Mouse (Mus musculus): ENCODE results near the gene Mmgt1. TPM values are rescaled to one million over a fixed set of nuclear protein-coding genes. Genes with fewer than 3 reads are reported as not detected.

The Mmgt1 gene
- 24.3 and 24.5 TPM in 2 replicates for polyA plus RNA-seq (2015; fragmentation: Nextera tagmentation; extraction: Ambion mirVana)

DNA sequence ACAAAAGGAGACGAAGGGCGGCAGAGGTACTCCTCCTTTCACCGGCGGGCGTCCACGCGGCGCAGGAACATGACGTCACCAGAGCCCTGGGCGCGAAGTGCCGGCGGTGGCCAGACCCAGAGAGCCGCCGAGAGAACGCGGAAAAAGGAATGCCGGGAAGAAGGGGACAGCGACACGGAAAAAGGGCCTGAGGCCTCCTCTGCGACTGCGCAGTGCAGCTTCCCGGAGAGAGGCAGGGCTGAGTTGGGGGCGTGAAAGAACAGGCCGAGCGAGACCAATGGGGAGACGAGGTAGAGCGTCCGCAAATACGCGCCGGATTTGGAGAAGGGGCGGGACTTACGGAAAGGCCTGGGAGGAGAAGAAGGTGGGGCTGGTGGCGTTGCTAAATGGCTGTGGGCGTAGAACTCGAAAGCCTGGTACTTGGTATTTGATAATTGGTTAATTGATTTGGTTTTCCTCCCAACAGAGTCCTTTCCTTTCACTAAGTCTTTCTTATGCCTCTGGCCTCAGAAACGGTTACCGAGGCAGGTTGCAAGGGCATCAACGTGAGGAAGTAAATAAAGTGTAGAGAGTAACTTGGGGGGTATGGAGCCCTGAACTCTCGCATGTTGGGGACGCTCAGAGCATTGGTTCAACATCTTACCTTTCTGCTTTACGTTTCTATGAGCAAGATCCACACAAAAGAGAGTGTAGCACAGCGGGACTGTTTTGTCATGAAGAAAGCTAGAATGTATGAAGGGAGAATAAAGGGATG, at the start of gene Mmgt1:
Mmgt1 (minus strand) TSS at position 183 of the 754 bp plus-strand sequence.
- Histone ChIP-seq H3K27ac (peak within 1 kb of the TSS; percentile 76), H3K36me3 (no peaks in the 10 kb centered on the region), H3K4me2 (peak within 1 kb of the TSS; percentile 50), H3K4me1 (0 out of 2 replicates have a peak, but pooled peaks cover 2% of the 10 kb centered on the region), H3K9me3 (no peaks in the 10 kb centered on the region), H3K4me3 (peak within 1 kb of the TSS; percentile 64), H3K9ac (peak within 1 kb of the TSS; percentile 78), H3K27me3 (no peaks in the 10 kb centered on the region)
- ATAC-seq (ENCODE audit: insufficient number of reproducible peaks, low FRiP score, low TSS enrichment, low read depth), result peak; percentile 99
- WGBS, result 19% methylated on average over 42 of the region's 44 CpGs

- no peaks in the 10 kb centered on the region for H3K4me1 ChIP-seq
- no peaks in the 10 kb centered on the region; the same call in 1 of the 2 replicates for H3K36me3 ChIP-seq
- no peak overlapping the region for H3K4me3 ChIP-seq
- H3K4me2 ChIP-seq, result no peak overlapping the region
- WGBS, result 13% methylated on average over 1 of the region's 1 CpGs
- no peak for ATAC-seq (ENCODE audit: insufficient number of reproducible peaks, low FRiP score, low TSS enrichment, low read depth)
- H3K9ac ChIP-seq, result no peak overlapping the region
- H3K27ac ChIP-seq, result no peak overlapping the region
- no peaks in the 10 kb centered on the region for H3K27me3 ChIP-seq
- H3K9me3 ChIP-seq, result no peaks in the 10 kb centered on the region
These were observed 42.2 kb upstream of the Mmgt1 start for GRCm38 (mm10) chrX:56640066-56640465.

DNA sequence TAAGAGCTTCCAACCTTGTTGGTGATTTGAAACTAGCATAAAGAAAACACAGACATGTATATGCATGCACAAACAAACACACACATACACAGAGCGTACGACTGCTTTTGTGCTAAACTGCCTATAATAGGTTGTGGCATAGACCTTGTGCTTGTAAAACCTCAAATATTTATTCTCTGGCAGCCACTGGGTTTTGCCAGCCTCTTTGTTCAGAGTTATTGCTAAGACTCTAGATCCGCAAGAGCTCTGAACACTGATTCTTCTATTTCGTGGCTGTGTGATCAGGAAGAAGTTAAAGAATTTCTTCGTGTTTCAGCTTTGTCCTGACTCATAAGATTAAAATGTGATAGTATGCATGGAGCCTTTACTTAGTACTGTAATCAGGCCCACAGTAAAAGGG, 38.3 kb upstream of the Mmgt1 start:
- Histone ChIP-seq H3K4me3 (no peak overlapping the region), H3K27ac (no peak overlapping the region), H3K4me2 (no peak overlapping the region), H3K4me1 (no peaks in the 10 kb centered on the region), H3K36me3 (no peaks in the 10 kb centered on the region; the same call in 1 of the 2 replicates), H3K9me3 (no peaks in the 10 kb centered on the region), H3K27me3 (no peaks in the 10 kb centered on the region), H3K9ac (no peak overlapping the region)
- ATAC-seq (ENCODE audit: insufficient number of reproducible peaks, low FRiP score, low TSS enrichment, low read depth), result no peak
- WGBS, result 67% methylated on average over 5 of the region's 5 CpGs

GRCm38 (mm10) chrX:56615236-56615635, 17.4 kb upstream of the Mmgt1 start:
- H3K9ac ChIP-seq, result no peak overlapping the region
- H3K4me3 ChIP-seq, result no peak overlapping the region
- WGBS, result 79% methylated on average over 2 of the region's 2 CpGs

DNA sequence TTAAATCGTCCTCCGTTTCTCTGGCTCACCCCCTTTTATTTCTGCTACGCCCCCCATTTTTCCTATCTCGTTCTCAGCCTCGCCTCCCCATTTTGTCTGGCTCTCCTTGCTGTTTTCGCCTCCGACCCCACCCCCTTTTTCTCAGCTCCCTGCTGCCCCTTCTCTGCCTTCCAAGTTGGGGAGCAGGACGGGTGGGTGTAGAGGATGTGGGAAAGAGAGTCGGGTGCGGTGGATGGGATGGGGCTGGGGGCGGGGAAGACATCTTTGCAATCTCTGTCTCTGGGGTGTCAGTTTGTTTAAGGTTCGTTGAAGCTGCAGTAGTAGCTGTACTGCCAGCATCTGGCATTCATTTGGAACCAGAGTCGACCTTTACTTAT, 12.4 kb upstream of the Mmgt1 start:
- 12% methylated on average over 13 of the region's 13 CpGs for WGBS
- Histone ChIP-seq H3K27me3 (no peaks in the 10 kb centered on the region), H3K4me3 (peak overlapping the region; percentile 59), H3K9ac (peak overlapping the region; percentile 44), H3K9me3 (no peaks in the 10 kb centered on the region), H3K27ac (peak overlapping the region; percentile 87; the same call in 1 of the 2 replicates), H3K36me3 (no peaks in the 10 kb centered on the region), H3K4me1 (peaks cover 3% of the 10 kb centered on the region; the same call in 1 of the 2 replicates), H3K4me2 (peak overlapping the region; percentile 46)
- ATAC-seq (ENCODE audit: insufficient number of reproducible peaks, low FRiP score, low TSS enrichment, low read depth), result no peak

More at GRCm38 (mm10) chrX:56615236-56615635, 17.4 kb upstream of the Mmgt1 start:
- Histone ChIP-seq H3K36me3 (no peaks in the 10 kb centered on the region), H3K27me3 (no peaks in the 10 kb centered on the region), H3K4me2 (no peak overlapping the region), H3K4me1 (peaks cover 3% of the 10 kb centered on the region; the same call in 1 of the 2 replicates), H3K9me3 (no peaks in the 10 kb centered on the region), H3K27ac (no peak overlapping the region)
- ATAC-seq (ENCODE audit: insufficient number of reproducible peaks, low FRiP score, low TSS enrichment, low read depth), result no peak

GRCm38 (mm10) chrX:56609623-56610317, 11.9 kb upstream of the Mmgt1 start, which contains the start of gene Slc9a6:
Slc9a6 (plus strand) TSS chrX:56609757.
- peaks cover 3% of the 10 kb centered on the region; the same call in 1 of the 2 replicates for H3K4me1 ChIP-seq
- peak within 1 kb of the TSS; percentile 87 for H3K27ac ChIP-seq
- WGBS, result 8% methylated on average over 37 of the region's 50 CpGs
- peak; percentile 92 for ATAC-seq (ENCODE audit: insufficient number of reproducible peaks, low FRiP score, low TSS enrichment, low read depth)
- peak within 1 kb of the TSS; percentile 46 for H3K4me2 ChIP-seq
- peak within 1 kb of the TSS; percentile 44 for H3K9ac ChIP-seq
- H3K27me3 ChIP-seq, result no peaks in the 10 kb centered on the region
- H3K9me3 ChIP-seq, result no peaks in the 10 kb centered on the region
- H3K36me3 ChIP-seq, result no peaks in the 10 kb centered on the region
- peak within 1 kb of the TSS; percentile 59 for H3K4me3 ChIP-seq

- no peaks in the 10 kb centered on the region for H3K27me3 ChIP-seq
- peak overlapping the region; percentile 59 for H3K4me3 ChIP-seq
- ATAC-seq (ENCODE audit: insufficient number of reproducible peaks, low FRiP score, low TSS enrichment, low read depth), result peak; percentile 14; the same call in 1 of the 2 replicates
- H3K9ac ChIP-seq, result no peak overlapping the region
- peak overlapping the region; percentile 42 for H3K4me2 ChIP-seq
- H3K27ac ChIP-seq, result peak overlapping the region; percentile 50; the same call in 1 of the 2 replicates
- no peaks in the 10 kb centered on the region for H3K36me3 ChIP-seq
- peaks cover 3% of the 10 kb centered on the region; the same call in 1 of the 2 replicates for H3K4me1 ChIP-seq
- no peaks in the 10 kb centered on the region for H3K9me3 ChIP-seq
- WGBS, result 16% methylated on average over 7 of the region's 7 CpGs
These were observed 11.4 kb upstream of the Mmgt1 start for GRCm38 (mm10) chrX:56609285-56609622.

DNA sequence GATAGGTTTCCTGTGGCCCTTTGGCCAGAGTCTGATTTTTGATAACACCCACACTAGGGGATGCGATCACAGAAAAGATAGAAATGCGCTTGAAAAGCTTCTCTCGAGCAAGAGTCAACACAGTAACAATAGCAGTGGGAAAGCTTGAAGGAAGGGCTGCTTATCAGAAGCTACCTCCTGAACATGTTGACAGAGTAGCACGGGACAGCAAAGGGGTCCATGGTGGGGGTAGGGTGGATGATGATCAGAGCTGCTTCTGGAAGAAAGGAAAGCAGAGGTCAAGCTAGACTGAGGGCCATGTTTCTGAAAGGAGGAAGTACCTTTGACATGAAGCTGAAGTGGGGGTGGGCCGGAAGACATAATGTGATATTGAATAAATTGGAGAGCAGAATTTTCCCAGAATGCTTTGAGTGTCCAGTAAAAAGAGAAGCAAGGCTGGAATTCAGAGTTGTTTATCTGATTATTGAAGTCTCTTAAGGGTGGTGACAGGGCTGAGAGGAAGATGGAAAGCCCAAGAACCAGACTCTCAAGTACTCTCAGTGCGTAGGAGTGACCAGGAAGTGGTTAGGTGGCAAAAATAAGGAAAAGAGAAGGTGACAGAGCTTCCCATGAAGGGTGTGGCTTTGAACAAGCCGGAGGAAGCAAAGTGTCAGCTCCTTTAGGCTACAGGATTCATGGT, 9.3 kb upstream of the Mmgt1 start:
- no peak overlapping the region for H3K4me3 ChIP-seq

GRCm38 (mm10) chrX:56606536-56606935, 8.7 kb upstream of the Mmgt1 start:
- peaks cover 3% of the 10 kb centered on the region; the same call in 1 of the 2 replicates for H3K4me1 ChIP-seq
- H3K4me3 ChIP-seq, result no peak overlapping the region
- H3K9me3 ChIP-seq, result no peaks in the 10 kb centered on the region
- H3K36me3 ChIP-seq, result no peaks in the 10 kb centered on the region
- no peak overlapping the region for H3K4me2 ChIP-seq
- 63% methylated on average over 2 of the region's 2 CpGs for WGBS
- H3K27ac ChIP-seq, result no peak overlapping the region
- no peaks in the 10 kb centered on the region for H3K27me3 ChIP-seq
- H3K9ac ChIP-seq, result no peak overlapping the region
- no peak for ATAC-seq (ENCODE audit: insufficient number of reproducible peaks, low FRiP score, low TSS enrichment, low read depth)

More for the DNA sequence above, 9.3 kb upstream of the Mmgt1 start:
- Histone ChIP-seq H3K27me3 (no peaks in the 10 kb centered on the region), H3K9ac (no peak overlapping the region), H3K4me2 (no peak overlapping the region), H3K27ac (no peak overlapping the region), H3K4me1 (peaks cover 3% of the 10 kb centered on the region; the same call in 1 of the 2 replicates), H3K36me3 (no peaks in the 10 kb centered on the region), H3K9me3 (no peaks in the 10 kb centered on the region)
- 81% methylated on average over 7 of the region's 7 CpGs for WGBS
- ATAC-seq (ENCODE audit: insufficient number of reproducible peaks, low FRiP score, low TSS enrichment, low read depth), result no peak

DNA sequence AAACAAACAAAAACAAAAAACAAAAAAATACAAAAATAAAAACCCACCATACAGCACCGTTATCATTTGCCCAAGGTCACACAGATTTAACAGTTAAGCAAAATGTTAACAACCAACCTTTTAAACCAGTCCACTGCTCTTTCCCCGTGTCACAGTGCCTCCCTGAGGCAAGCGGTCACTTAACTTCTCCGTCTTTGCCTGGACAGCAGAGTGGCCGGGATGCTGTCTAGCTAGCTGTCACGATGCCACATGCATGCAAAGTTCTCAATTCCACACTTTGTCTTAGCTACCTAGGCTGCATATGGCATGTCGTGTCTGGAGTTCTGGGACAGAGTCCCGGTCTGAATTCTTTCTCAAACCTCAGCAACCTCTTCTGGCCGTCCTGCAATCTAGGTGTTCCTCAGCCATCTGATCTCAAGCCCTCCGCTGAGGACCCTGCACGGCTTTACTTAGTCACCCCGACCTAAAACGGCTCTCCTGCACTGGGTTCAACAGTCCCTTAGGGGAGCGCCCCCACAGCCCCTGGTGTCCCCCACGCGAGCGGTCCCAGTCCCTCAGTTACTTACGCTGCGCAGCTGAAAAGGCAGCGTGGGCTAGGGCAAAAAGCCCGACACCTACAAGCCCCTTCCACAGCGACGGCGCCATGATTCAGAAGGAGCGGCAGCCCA, 516 bp downstream of the Mmgt1 start:
- Histone ChIP-seq H3K36me3 (no peaks in the 10 kb centered on the region), H3K4me3 (peak overlapping the region; percentile 64), H3K27ac (peak overlapping the region; percentile 76), H3K9ac (peak overlapping the region; percentile 78), H3K27me3 (no peaks in the 10 kb centered on the region), H3K4me2 (peak overlapping the region; percentile 50), H3K4me1 (0 out of 2 replicates have a peak, but pooled peaks cover 2% of the 10 kb centered on the region), H3K9me3 (no peaks in the 10 kb centered on the region)
- ATAC-seq (ENCODE audit: insufficient number of reproducible peaks, low FRiP score, low TSS enrichment, low read depth), result peak; percentile 19; the same call in 1 of the 2 replicates
- 18% methylated on average over 25 of the region's 25 CpGs for WGBS

- Histone ChIP-seq H3K27me3 (no peaks in the 10 kb centered on the region), H3K4me1 (no peaks in the 10 kb centered on the region), H3K4me3 (no peak overlapping the region), H3K9me3 (no peaks in the 10 kb centered on the region), H3K27ac (no peak overlapping the region), H3K9ac (no peak overlapping the region), H3K4me2 (no peak overlapping the region), H3K36me3 (no peaks in the 10 kb centered on the region)
- no peak for ATAC-seq (ENCODE audit: insufficient number of reproducible peaks, low FRiP score, low TSS enrichment, low read depth)
- WGBS, result 82% methylated on average over 2 of the region's 2 CpGs
These were observed 19.7 kb downstream of the Mmgt1 start for GRCm38 (mm10) chrX:56578200-56578599.

Measured in limb, embryonic 15.5 days (tissue).